Mouse (Mus musculus) retina, embryonic 14.5 days (tissue): Measurements from ENCODE around the gene Arhgap45.

ENCODE experiments used
- DNase-seq: peaks from one replicate; pipeline ENCODE4 v3.0.0-alpha.2; 2015; ENCODE audit warnings: low spot score

The Arhgap45 gene

DNA sequence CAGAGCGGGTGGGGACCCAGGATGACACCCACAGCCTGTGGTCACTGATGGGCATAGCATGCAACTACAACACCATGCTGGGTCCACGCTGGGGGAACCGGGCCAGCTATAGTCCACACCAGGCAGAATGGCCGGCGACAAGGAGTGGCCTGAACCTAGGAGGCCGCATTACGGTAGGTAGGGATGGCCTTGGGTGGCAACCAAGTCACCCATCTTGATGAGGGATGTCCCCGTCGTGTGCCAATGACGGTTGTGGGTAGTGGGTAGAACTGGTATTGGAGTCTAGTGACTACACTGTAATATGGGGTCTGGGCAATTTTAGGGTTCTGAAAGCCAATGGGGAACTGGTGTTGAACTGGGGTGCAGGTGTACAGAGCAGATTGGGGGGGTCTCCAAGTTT, 478 bp downstream of the Arhgap45 start:
- no peak for DNase-seq

DNA sequence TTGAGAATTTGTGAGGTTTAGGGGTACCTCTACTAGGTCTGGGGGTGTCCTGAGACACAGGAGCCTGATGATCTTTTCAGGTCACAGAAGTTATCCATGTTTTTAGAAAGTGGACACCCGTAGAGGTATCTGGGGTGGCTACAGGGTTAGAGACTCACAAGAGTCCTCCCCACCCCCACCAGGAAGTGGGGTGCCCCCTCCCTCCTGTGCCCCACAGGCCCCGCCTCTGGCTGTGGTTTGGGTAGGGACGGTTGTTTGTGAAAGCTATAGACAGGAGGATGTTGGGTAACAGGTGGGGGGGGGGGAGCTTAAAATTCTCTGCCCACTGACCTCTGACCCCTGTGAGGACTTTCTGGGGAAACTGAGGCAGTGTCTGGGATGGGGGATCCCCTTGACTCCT, 908 bp downstream of the Arhgap45 start:
- no peak for DNase-seq

DNA sequence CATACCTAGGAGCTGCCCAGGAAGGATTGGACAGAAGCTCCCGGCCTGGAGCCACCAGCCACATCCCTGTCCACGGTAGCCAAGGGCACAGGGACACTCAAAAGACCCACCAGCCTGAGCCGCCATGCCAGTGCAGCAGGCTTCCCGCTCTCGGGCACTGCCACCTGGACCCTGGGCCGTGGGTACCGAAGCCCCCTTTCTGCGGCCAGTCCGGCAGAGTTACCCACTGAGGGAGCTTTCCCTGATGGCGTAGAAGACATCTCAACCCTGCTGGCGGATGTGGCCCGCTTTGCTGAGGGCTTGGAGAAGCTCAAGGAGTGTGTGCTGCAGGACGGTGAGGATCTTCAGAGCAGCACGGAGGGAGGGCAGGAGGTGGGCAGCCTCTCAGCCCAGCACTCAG, 1.3 kb downstream of the Arhgap45 start:
- DNase-seq: no peak

DNA sequence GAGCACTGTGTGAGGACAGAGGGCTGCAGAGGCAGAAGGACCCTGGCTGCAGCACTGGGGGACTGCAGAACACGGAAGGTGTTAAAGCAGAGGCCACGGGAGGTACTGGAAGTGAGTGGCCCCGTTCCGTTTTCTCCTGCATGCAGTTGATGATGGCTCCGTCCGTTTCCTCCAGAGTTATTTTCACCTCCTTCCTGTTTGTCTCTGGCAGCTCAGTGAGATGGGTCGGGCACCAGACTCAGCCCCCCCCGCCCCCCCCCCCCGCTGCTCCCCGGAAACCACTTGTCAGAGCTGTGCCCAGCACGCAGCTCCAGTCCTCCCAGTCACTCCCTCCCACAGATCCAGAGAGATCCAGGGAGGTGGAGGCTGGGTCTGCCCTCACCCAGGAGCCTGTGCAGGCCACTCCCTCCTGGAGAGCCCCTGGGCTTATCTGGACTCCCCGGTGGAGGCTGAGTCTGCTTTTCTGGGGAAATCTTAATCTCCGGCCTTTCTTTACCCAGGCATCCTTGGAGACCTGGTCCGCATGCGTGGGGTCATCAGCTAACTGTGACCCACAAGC, 2.4 kb downstream of the Arhgap45 start:
- no peak for DNase-seq

DNA sequence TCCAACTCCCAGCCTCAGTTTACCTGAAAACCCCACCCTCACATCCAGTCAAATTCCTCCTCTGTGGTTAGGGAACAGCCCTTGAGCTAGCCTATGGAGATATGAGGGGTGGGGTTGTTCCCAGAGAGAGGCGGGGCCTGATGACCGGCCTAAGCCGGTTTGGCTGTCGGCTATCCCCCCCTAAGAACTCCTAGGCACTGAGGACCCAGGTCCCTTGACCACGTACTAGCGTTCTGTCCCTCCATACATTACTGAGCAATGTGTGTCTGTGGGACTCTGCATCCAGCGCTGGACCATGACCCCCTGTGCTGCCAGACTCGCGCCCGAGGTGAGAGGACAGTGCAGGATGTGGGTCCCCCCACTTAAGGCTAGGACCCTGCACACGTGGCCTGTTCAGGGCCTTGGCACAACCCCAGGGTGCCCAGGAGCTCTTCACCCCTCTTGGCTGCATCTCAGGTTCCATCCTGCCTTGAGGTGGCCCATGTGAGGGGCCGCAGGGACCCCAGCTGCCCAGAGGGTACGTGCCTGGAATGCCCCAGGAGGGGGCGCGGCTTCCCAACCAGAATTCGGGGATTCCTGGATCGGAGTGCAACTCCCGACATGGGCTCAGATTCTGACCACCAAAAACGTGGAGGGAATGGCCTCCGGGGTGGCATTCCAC, 3.1 kb downstream of the Arhgap45 start:
- DNase-seq: peak; percentile 35

DNA sequence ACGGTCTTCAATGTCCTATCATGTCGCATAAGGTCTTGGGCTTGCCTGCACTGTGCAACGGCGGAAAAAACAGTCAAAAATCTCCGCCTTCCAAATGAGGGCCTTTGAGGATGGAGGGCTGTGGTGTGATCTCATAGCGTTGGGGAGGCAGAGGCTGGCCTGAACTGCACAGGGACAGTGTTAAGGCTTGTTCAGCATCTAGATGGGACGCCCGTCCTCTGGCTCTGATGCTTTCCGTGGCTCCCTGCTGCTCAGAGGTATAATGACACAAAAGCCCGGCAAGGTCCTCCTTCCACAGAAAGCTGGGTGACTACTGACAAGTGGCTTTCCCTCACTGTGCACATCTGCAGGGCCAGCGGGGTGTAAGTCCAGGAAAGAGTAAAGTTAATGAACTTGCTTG, 3.7 kb downstream of the Arhgap45 start:
- DNase-seq: no peak

DNA sequence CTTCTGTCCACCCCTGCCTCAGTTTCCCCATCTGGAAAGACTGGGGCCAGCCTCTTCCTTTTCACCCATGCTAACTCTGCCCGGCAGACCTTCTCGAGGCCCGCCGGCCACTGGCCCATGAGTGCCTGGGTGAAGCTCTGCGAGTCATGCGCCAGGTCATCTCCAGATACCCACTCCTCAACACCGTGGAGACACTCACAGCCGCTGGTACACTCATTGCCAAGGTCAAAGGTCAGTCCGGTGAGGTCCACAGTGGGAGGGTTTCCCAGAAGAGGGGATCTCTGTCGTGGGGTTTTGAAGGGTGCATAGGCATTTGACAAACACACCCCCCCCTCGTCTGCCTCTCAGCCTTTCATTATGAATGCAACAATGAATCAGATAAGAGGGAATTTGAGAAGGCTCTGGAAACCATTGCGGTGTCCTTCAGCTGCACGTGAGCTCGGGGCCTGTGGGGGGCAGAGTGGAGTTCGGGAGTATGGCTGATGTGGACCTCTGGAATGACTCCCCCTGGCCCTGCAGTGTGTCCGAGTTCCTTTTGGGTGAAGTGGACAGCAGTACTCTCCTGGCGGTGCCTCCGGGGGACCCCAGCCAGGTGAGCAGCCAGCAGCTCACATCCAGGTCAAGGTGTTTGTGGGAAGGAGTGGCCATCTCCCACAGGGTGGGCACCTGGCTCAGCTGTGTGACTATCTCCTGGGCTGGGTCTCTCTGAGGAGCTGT, 4.3 kb downstream of the Arhgap45 start:
- DNase-seq: no peak

DNA sequence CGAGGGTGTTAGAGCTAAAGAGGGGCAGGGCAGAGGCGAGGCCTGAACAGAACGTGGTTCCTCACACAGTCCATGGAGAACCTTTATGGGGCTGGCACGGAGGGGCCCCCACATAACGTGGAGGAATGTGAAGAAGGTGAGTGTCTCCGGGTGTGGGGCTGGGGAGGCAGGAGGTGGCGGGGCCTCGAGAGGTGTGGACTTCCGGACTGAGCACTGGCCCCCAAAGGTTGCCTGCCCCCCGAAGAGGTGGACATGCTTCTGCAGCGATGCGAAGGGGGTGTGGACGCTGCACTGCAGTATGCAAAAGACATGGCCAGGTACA, 4.8 kb downstream of the Arhgap45 start:
- no peak for DNase-seq

DNA sequence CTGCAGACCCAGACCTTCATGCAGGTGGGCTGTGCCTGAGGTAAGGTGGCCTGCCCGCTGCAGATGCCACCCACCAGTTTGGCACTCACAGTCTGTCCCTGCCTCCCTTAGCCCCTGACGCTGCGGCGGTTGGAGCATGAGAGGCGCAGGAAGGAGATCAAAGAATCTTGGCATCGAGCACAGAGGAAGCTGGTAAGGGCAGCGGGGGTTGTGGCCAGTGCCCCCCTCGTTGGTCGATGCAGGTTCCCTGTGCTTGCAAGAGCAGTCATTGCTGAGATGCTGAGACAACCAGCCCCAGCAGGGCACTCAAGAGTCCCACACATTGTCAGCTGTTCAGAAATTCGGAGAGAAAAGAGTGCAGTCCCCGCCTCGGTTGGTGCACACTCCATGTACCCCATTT, 5.7 kb downstream of the Arhgap45 start:
- DNase-seq: no peak

DNA sequence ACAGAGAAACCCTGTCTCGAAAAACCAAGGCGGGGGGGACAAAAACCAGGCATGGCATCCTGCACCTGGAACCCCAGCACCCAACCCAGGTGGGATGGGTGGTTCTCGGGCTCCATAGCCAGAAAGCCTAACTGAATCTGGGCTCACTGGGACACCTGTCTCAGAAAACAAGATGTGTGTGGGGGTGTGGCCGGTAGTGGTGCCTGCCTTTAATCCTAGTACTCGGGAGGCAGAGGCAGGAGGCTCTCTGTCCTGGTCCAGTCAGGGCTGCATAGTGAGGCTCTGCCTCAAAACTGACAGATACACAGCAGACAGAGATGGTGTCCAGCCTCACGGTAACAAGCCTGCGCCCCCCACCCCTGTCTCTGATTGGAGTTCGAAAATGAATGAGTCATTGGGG, 6.4 kb downstream of the Arhgap45 start:
- no peak for DNase-seq

DNA sequence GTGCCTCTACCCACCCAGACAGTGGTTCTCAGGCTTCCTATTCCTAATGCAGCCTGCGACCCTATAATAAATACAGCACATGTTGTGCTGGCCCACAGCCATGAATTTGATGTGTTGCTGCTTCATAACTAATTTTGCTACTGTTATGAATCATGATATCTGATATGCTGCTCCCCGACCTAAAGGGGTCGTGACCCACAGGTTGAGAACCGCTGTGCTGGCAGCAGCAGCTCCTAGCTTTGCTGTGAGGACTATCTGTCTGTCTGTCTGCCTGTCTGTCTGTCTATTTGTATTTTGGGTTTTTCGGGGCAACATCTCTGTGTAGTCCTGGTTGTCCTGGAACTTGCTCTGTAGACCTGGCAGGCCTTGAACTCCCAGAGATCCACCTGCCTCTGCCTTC, 7.3 kb downstream of the Arhgap45 start:
- DNase-seq: no peak

DNA sequence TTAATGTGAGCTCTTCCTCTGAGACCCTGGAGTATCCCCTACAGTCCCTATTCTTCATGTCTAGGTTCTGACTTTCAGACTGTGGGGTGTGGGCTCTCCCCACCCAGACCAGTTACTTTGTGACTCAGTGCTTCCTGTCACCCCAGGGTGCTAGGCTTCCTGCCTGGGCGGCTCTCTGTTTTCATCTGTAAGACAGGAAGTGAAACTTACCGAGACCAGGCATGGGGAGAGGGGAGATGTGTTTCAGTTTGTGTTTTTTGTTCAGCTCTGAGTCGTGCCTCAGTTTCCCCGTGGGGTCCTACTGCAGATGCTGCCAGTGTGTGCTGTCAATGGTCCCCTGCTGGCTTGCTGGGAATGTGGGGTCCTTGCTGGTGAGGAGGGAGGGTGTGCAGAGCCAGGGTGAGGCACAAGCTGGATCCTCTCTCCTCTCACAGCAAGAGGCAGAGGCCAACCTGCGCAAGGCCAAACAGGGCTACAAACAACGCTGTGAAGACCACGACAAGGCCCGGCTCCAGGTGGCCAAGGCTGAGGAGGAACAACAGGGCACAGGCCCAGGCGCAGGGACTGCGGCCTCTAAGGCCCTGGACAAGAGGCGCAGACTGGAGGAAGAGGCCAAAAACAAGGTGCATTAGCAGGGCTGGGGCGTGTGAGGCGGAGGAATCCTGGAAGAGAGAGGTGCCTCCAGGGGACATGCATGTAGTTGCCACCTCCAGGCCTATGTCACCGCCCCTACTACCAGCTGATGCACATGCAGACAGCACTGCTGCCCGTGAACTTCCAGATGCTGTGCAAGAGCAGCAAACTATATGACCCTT, 8.0 kb downstream of the Arhgap45 start:
- DNase-seq: no peak

DNA sequence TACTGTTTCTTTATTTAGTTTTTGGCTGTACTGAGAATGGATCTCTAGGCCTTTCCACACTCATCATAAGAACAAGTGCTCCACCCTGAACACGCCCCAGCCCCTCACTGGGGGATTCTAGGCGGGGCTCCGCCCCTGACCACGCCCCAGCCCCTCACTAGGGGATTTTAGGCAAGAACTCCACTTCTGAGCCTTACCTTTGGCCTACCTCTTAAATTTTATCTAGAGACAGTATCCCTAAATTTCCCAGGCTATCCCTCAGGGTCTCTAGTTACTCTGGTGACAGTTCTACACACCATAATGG, 8.5 kb downstream of the Arhgap45 start:
- DNase-seq: no peak

DNA sequence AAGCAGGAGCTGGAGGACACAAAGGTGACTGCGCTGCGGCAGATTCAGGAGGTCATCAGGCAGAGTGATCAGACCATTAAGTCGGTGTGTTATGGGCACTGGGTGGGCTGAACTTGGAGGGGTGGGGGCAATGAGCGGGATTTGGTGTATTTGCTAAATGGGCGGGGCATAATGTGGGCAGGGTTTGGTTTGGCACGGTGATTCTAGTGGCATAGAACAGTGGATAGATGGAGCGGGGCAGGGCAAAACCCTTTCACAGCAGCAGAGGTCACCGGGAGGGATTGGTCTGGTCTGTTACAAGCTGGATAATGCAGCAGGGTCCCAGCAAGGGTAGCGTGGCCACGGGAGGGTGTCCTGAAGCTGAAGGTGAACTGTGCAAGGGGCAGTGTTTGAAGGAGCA, 9.0 kb downstream of the Arhgap45 start:
- DNase-seq: no peak

DNA sequence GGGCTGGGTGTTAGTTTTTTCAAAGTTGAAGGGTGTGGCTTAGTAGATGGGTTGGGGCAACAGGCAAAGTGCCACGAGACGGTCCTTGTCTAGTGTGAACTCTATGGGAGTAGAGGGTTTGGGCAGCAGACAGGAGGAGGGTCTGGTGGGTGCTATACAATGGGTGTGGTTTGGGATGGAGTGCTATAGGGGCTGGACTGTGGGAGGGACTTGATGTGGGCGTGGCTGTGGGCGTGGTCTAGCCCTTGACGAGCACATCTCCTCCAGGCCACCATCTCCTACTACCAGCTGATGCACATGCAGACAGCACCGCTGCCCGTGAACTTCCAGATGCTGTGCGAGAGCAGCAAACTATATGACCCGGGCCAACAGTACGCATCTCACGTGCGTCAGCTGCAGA, 9.4 kb downstream of the Arhgap45 start:
- DNase-seq: peak; percentile 46

DNA sequence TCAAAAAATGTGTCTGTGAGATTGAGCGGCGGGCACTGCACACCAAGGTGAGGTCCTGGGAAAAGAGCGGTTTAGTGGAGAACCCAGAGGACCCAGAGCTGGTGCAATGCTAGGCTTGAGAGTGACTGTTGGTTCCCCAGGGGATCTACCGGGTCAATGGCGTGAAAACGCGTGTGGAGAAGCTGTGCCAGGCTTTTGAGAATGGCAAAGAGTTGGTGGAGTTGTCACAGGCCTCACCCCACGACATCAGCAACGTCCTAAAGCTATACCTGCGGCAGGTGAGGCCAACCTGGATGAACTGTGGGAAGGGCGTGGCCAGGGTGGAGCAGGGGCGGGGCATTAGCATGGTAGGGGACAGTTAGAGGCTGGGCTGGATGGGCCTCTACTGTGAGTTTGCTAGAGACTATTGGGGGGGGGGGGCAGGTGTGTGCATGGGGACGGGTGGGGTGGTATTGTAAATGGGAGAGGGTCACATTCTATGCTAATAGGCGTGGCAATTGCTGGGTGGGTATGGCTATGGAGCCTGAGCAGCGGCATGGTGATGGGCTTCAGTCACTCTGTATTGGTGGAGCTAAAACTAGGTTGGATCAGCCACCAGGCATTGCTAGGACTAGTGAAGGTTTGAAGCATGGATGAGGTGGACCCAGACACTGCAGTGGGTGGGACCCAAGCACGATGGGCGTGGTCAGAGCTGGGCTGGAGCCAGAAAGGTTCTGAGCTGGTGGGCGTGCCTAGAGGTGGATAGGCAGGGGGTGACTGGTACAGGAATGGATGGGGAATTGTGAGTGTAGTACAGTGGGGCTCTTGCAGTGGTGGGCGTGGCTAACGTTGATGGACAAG, 11.4 kb downstream of the Arhgap45 start:
- no peak for DNase-seq

DNA sequence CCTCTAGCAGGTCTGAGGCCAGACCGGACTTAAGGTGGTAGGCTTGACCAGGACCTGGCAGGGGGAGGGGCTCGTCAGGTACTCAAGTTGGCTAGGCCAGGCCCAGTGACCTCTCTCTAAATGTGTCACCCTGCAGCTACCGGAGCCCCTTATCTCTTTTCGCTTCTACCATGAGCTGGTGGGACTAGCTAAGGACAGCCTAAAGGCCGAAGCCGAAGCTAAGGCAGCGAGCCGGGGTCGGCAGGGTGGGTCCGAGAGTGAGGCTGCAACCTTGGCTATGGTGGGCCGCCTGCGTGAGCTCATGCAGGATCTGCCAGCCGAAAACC, 12.0 kb downstream of the Arhgap45 start:
- no peak for DNase-seq

DNA sequence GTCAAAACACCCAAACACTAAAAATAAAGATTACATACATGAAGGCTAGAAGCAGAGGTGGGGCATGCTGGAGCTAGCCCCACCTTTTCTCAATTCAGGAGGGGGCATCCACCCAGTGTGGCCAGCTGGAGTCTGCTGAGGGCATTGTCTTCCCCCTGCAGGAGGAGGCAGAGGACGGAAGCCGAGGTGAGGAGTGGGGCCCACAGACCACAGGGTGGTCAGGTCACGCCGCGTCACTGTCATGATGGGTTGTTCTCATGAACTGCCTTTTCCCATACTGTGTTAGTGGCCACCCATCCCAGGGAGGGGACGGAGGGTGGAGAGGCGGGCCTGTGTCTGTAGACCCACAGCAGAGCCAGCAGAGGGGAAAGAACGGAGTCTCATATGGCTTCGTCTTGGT, 13.7 kb downstream of the Arhgap45 start:
- DNase-seq: no peak

DNA sequence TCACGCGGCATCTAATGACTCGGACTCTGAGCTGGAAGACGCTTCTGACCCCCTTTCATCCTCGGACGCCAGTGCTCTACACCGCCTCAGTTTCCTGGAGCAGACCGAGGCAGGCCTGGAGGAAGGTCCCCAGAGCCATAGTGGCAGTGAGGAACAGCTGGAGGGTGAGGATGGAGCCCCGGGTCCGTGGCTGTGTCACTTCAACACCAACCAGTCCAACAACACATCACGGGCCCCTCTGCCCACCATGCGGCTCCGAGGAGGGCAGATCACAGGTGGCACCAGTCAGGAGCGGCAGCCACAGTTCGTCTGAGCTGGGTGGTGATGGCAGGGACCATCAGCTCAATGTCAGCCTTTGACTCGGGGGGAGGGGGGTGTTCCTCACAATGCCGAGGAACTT, 14.3 kb downstream of the Arhgap45 start:
- DNase-seq: no peak

DNA sequence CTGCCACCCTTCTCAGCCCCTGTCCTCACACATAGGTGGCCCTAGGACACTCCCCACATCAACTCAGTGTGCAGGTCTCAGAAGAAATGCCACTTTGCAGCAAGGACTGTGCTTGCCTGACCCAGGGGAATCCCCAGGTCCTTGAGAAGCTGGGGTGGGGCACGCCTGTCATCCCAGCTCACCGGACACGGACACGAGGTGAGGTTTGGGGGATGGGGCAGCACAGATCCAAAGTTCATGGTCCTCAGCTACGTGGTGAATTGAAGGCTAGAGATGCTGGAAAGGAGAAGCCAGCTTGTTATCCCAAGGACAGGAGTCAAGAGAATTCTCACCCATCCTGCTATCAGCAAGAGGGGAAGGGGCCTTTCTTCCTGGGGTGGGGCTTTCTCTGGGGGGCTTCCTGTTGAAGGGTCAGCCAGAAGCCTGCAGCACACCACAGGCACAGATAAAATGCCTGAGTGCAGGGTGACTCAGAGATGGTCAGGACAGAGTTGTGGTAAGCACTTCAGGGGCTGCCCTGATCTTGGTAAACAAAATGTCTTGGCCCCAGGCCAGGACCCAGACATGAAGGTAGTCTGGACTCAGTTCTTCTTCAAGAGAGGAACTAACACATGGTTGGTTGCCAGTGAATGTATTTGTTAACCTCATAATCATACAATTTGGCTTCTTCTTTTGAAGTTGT, 16.5 kb downstream of the Arhgap45 start:
- DNase-seq: no peak

DNA sequence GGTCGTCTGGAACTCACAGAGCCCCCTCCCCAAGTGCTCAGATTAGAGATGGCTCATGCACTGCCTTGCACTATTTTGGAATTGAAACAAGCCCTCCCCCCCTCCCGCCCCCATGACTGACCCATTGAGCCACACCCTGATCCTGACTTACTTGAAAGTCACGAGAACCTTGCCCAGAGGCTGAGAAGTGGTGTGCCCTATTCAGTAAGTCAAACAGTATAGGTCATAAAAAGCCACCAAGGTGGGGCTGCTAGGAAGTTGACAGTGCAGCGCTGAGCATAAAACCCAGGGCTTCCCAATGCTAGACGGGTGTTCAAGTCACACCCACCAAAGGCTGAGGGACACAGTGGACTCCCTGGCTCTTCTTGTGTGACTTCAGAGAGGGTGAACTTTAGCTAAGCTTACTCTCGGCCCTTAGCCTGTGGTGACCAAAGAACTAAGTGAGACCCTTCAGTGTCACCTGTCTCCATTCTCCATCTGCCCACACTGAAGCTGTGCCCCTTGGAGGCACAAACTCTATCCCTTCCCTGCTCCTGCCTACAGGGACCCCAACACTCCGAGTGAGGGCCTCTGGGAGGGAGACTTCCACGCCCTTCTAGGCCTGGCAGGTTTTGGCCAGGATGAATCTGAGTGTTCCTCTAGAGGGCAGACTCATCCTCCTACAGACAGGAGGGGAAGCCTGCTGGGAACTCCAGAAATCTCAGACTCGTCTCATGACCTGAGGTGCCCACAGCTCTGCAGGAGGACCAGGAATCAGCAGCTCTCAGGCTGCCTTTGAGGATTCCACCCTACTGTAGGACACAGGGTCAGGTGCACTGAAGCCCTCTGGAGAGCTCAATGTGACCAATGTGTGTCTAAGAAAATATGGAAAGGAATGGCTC, 17.3 kb downstream of the Arhgap45 start:
- peak; percentile 70 for DNase-seq
